Mouse (Mus musculus): Measurements from ENCODE around the gene Gm21762. TPM values are rescaled to one million over a fixed set of nuclear protein-coding genes. Genes with fewer than 3 reads are reported as not detected.
"Not testable (repeated sequence)": the region's sequence is repeated elsewhere in the genome, so short reads cannot be mapped to it uniquely, and the experiment has no call there.

Gene Gm21762
- not detected in 2 replicates for polyA plus RNA-seq (2015; fragmentation: Nextera tagmentation; extraction: Ambion mirVana)

GRCm38 (mm10) chr13:120215847-120216246 is at the start of gene Gm21762:
Gm21762 (minus strand) TSS chr13:120215947.
- not testable (repeated sequence) for H3K4me1 ChIP-seq (ENCODE audit: insufficient read depth, low read length); H3K9me3 ChIP-seq (ENCODE audit: low read length); H3K36me3 ChIP-seq (ENCODE audit: insufficient read depth, low read length); H3K27me3 ChIP-seq (ENCODE audit: insufficient read depth, low read length); ATAC-seq (ENCODE audit: low FRiP score, low TSS enrichment); H3K4me2 ChIP-seq (replicated peaks; ENCODE audit: low read depth, low read length); H3K9ac ChIP-seq (replicated peaks; ENCODE audit: low read length); H3K4me3 ChIP-seq (ENCODE audit: low read length); H3K27ac ChIP-seq (ENCODE audit: low read length)
- WGBS, result no CpG with 5 or more reads among the region's 2 CpGs

- not testable (repeated sequence) for H3K4me2 ChIP-seq (replicated peaks; ENCODE audit: low read depth, low read length); H3K4me1 ChIP-seq (ENCODE audit: insufficient read depth, low read length); H3K4me3 ChIP-seq (ENCODE audit: low read length); H3K36me3 ChIP-seq (ENCODE audit: insufficient read depth, low read length); H3K9ac ChIP-seq (replicated peaks; ENCODE audit: low read length); H3K27ac ChIP-seq (ENCODE audit: low read length); H3K9me3 ChIP-seq (ENCODE audit: low read length); H3K27me3 ChIP-seq (ENCODE audit: insufficient read depth, low read length); ATAC-seq (ENCODE audit: low FRiP score, low TSS enrichment)
- WGBS, result 89% methylated on average over 2 of the region's 2 CpGs
Observed at GRCm38 (mm10) chr13:120262870-120263269, 47.1 kb upstream of the Gm21762 start, which contains the start of gene AF067061. AF067061 (plus strand) TSS chr13:120263114.

- not testable (repeated sequence) for H3K4me3 ChIP-seq (ENCODE audit: low read length); ATAC-seq (ENCODE audit: low FRiP score, low TSS enrichment); H3K9ac ChIP-seq (replicated peaks; ENCODE audit: low read length); H3K4me1 ChIP-seq (ENCODE audit: insufficient read depth, low read length); H3K27ac ChIP-seq (ENCODE audit: low read length); H3K4me2 ChIP-seq (replicated peaks; ENCODE audit: low read depth, low read length); H3K27me3 ChIP-seq (ENCODE audit: insufficient read depth, low read length); H3K9me3 ChIP-seq (ENCODE audit: low read length); H3K36me3 ChIP-seq (ENCODE audit: insufficient read depth, low read length)
- 75% methylated on average over 3 of the region's 3 CpGs for WGBS
Observed at GRCm38 (mm10) chr13:120259718-120260117, 44.0 kb upstream of the Gm21762 start.

- H3K4me2 ChIP-seq (replicated peaks; ENCODE audit: low read depth, low read length); H3K4me3 ChIP-seq (ENCODE audit: low read length); H3K27ac ChIP-seq (ENCODE audit: low read length); H3K9me3 ChIP-seq (ENCODE audit: low read length); ATAC-seq (ENCODE audit: low FRiP score, low TSS enrichment); H3K27me3 ChIP-seq (ENCODE audit: insufficient read depth, low read length); H3K36me3 ChIP-seq (ENCODE audit: insufficient read depth, low read length); H3K9ac ChIP-seq (replicated peaks; ENCODE audit: low read length); H3K4me1 ChIP-seq (ENCODE audit: insufficient read depth, low read length): not testable (repeated sequence)
- WGBS, result 88% methylated on average over 3 of the region's 3 CpGs
Observed at GRCm38 (mm10) chr13:120258817-120259658, 43.3 kb upstream of the Gm21762 start.

- not testable (repeated sequence) for H3K4me3 ChIP-seq (ENCODE audit: low read length); H3K9me3 ChIP-seq (ENCODE audit: low read length); H3K4me2 ChIP-seq (replicated peaks; ENCODE audit: low read depth, low read length); H3K9ac ChIP-seq (replicated peaks; ENCODE audit: low read length); H3K36me3 ChIP-seq (ENCODE audit: insufficient read depth, low read length); H3K27me3 ChIP-seq (ENCODE audit: insufficient read depth, low read length); H3K27ac ChIP-seq (ENCODE audit: low read length); H3K4me1 ChIP-seq (ENCODE audit: insufficient read depth, low read length); ATAC-seq (ENCODE audit: low FRiP score, low TSS enrichment)
- WGBS, result 74% methylated on average over 2 of the region's 3 CpGs
Observed at GRCm38 (mm10) chr13:120251208-120251924, 35.6 kb upstream of the Gm21762 start.

GRCm38 (mm10) chr13:120238811-120239210 is 23.1 kb upstream of the Gm21762 start, which contains the start of gene Gm21731:
Gm21731 (plus strand) TSS chr13:120239111.
- H3K9ac ChIP-seq (replicated peaks; ENCODE audit: low read length); ATAC-seq (ENCODE audit: low FRiP score, low TSS enrichment); H3K27ac ChIP-seq (ENCODE audit: low read length); H3K9me3 ChIP-seq (ENCODE audit: low read length); H3K4me1 ChIP-seq (ENCODE audit: insufficient read depth, low read length); H3K36me3 ChIP-seq (ENCODE audit: insufficient read depth, low read length); H3K4me2 ChIP-seq (replicated peaks; ENCODE audit: low read depth, low read length); H3K27me3 ChIP-seq (ENCODE audit: insufficient read depth, low read length); H3K4me3 ChIP-seq (ENCODE audit: low read length): not testable (repeated sequence)

GRCm38 (mm10) chr13:120232447-120233049 is 16.8 kb upstream of the Gm21762 start:
- H3K4me1 ChIP-seq (ENCODE audit: insufficient read depth, low read length); H3K4me2 ChIP-seq (replicated peaks; ENCODE audit: low read depth, low read length); H3K27ac ChIP-seq (ENCODE audit: low read length); H3K36me3 ChIP-seq (ENCODE audit: insufficient read depth, low read length); H3K9me3 ChIP-seq (ENCODE audit: low read length); H3K4me3 ChIP-seq (ENCODE audit: low read length); H3K27me3 ChIP-seq (ENCODE audit: insufficient read depth, low read length); H3K9ac ChIP-seq (replicated peaks; ENCODE audit: low read length); ATAC-seq (ENCODE audit: low FRiP score, low TSS enrichment): not testable (repeated sequence)
- WGBS, result 80% methylated on average over 12 of the region's 25 CpGs

GRCm38 (mm10) chr13:120231798-120232197 is 16.1 kb upstream of the Gm21762 start:
- not testable (repeated sequence) for H3K4me1 ChIP-seq (ENCODE audit: insufficient read depth, low read length)

GRCm38 (mm10) chr13:120223012-120223659 is 7.4 kb upstream of the Gm21762 start:
- H3K4me3 ChIP-seq (ENCODE audit: low read length); ATAC-seq (ENCODE audit: low FRiP score, low TSS enrichment); H3K27me3 ChIP-seq (ENCODE audit: insufficient read depth, low read length); H3K4me1 ChIP-seq (ENCODE audit: insufficient read depth, low read length); H3K36me3 ChIP-seq (ENCODE audit: insufficient read depth, low read length); H3K9me3 ChIP-seq (ENCODE audit: low read length); H3K9ac ChIP-seq (replicated peaks; ENCODE audit: low read length); H3K27ac ChIP-seq (ENCODE audit: low read length); H3K4me2 ChIP-seq (replicated peaks; ENCODE audit: low read depth, low read length): not testable (repeated sequence)
- WGBS, result 94% methylated on average over 16 of the region's 25 CpGs

More at GRCm38 (mm10) chr13:120231798-120232197, 16.1 kb upstream of the Gm21762 start:
- not testable (repeated sequence) for ATAC-seq (ENCODE audit: low FRiP score, low TSS enrichment); H3K9me3 ChIP-seq (ENCODE audit: low read length); H3K27ac ChIP-seq (ENCODE audit: low read length); H3K36me3 ChIP-seq (ENCODE audit: insufficient read depth, low read length); H3K9ac ChIP-seq (replicated peaks; ENCODE audit: low read length); H3K27me3 ChIP-seq (ENCODE audit: insufficient read depth, low read length); H3K4me3 ChIP-seq (ENCODE audit: low read length); H3K4me2 ChIP-seq (replicated peaks; ENCODE audit: low read depth, low read length)
- WGBS, result 92% methylated on average over 16 of the region's 17 CpGs
